Mouse (Mus musculus): ENCODE measurements around the gene Chd2. TPM values are rescaled to one million over a fixed set of nuclear protein-coding genes. Genes with fewer than 3 reads are reported as not detected.
A peak's percentile ranks its signal among the peaks of the same experiment; 100 is the strongest.

Chd2 gene
- total and polyA plus RNA-seq, 2 experiments: 20.1 to 40.0 TPM

- peaks cover 12% of the 10 kb centered on the region for H3K36me3 ChIP-seq (ENCODE audit: control insufficient read depth, insufficient read depth, low read length)
- 6% methylated on average over 2 of the region's 2 CpGs for WGBS
- peak overlapping the region; percentile 78 for H3K9ac ChIP-seq (ENCODE audit: low read depth, low read length)
- DNase-seq (ENCODE audit: extremely low read depth, low read depth, low spot score): peak; percentile 50
- peak overlapping the region; percentile 45 for H3K27ac ChIP-seq (replicated peaks; ENCODE audit: insufficient read depth, low read depth, low read length)
- peaks cover 8% of the 10 kb centered on the region for H3K4me1 ChIP-seq (ENCODE audit: control insufficient read depth, insufficient read depth, low read length)
- no peaks in the 10 kb centered on the region for H3K27me3 ChIP-seq (ENCODE audit: control insufficient read depth, insufficient read depth, low read length)
- H3K4me3 ChIP-seq (ENCODE audit: insufficient read depth, low read depth, low read length): peak overlapping the region; percentile 74
- H3K79me2 ChIP-seq (ENCODE audit: control insufficient read depth, insufficient read depth, low read length): peaks cover 10% of the 10 kb centered on the region; the same call in 1 of the 2 replicates
- TF ChIP-seq CTCF (IDR thresholded peaks at IDR 0.05; ENCODE audit: low read depth, low read length) (no peak), POLR2A (IDR thresholded peaks at IDR 0.05; ENCODE audit: extremely low read depth, insufficient read depth, low read length) (0 out of 2 replicates have a peak, but pooled peaks have one; percentile 12)
Observed at GRCm38 (mm10) chr7:73539116-73539682, 2.4 kb downstream of the Chd2 start.

- H3K9ac ChIP-seq (ENCODE audit: low read depth, low read length): peak overlapping the region; percentile 40; the same call in 1 of the 2 replicates
- H3K4me1 ChIP-seq (ENCODE audit: control insufficient read depth, insufficient read depth, low read length): peaks cover 13% of the 10 kb centered on the region
- peaks cover 17% of the 10 kb centered on the region; the same call in 1 of the 2 replicates for H3K79me2 ChIP-seq (ENCODE audit: control insufficient read depth, insufficient read depth, low read length)
- H3K27ac ChIP-seq (replicated peaks; ENCODE audit: insufficient read depth, low read depth, low read length): peak overlapping the region; percentile 67
- under 1% methylated on average over 4 of the region's 4 CpGs for WGBS
- H3K4me3 ChIP-seq (ENCODE audit: insufficient read depth, low read depth, low read length): peak overlapping the region; percentile 74
- peaks cover 12% of the 10 kb centered on the region for H3K36me3 ChIP-seq (ENCODE audit: control insufficient read depth, insufficient read depth, low read length)
- TF ChIP-seq CTCF (IDR thresholded peaks at IDR 0.05; ENCODE audit: low read depth, low read length): no peak
- no peaks in the 10 kb centered on the region for H3K27me3 ChIP-seq (ENCODE audit: control insufficient read depth, insufficient read depth, low read length)
- DNase-seq (ENCODE audit: extremely low read depth, low read depth, low spot score): no peak
Observed at GRCm38 (mm10) chr7:73538424-73539079, 3.1 kb downstream of the Chd2 start.

GRCm38 (mm10) chr7:73537634-73538423 is 3.8 kb downstream of the Chd2 start:
- under 1% methylated on average over 46 of the region's 46 CpGs for WGBS
- no peaks in the 10 kb centered on the region for H3K27me3 ChIP-seq (ENCODE audit: control insufficient read depth, insufficient read depth, low read length)
- peaks cover 7% of the 10 kb centered on the region for H3K36me3 ChIP-seq (ENCODE audit: control insufficient read depth, insufficient read depth, low read length)
- H3K9ac ChIP-seq (ENCODE audit: low read depth, low read length): peak overlapping the region; percentile 59; the same call in 1 of the 2 replicates
- H3K27ac ChIP-seq (replicated peaks; ENCODE audit: insufficient read depth, low read depth, low read length): peak overlapping the region; percentile 75
- no peak for TF ChIP-seq CTCF (IDR thresholded peaks at IDR 0.05; ENCODE audit: low read depth, low read length)
- TF ChIP-seq POLR2A (IDR thresholded peaks at IDR 0.05; ENCODE audit: extremely low read depth, insufficient read depth, low read length): peak; percentile 90
- H3K79me2 ChIP-seq (ENCODE audit: control insufficient read depth, insufficient read depth, low read length): peaks cover 23% of the 10 kb centered on the region; the same call in 1 of the 2 replicates
- peaks cover 19% of the 10 kb centered on the region for H3K4me1 ChIP-seq (ENCODE audit: control insufficient read depth, insufficient read depth, low read length)
- peak; percentile 97 for DNase-seq (ENCODE audit: extremely low read depth, low read depth, low spot score)
- peak overlapping the region; percentile 36 for H3K4me3 ChIP-seq (ENCODE audit: insufficient read depth, low read depth, low read length)

GRCm38 (mm10) chr7:73537228-73537627 is 4.4 kb downstream of the Chd2 start:
- peaks cover 7% of the 10 kb centered on the region for H3K36me3 ChIP-seq (ENCODE audit: control insufficient read depth, insufficient read depth, low read length)
- H3K4me3 ChIP-seq (ENCODE audit: insufficient read depth, low read depth, low read length): peak overlapping the region; percentile 36
- TF ChIP-seq CTCF (IDR thresholded peaks at IDR 0.05; ENCODE audit: low read depth, low read length) (no peak), POLR2A (IDR thresholded peaks at IDR 0.05; ENCODE audit: extremely low read depth, insufficient read depth, low read length) (no peak)
- DNase-seq (ENCODE audit: extremely low read depth, low read depth, low spot score): no peak
- H3K4me1 ChIP-seq (ENCODE audit: control insufficient read depth, insufficient read depth, low read length): peaks cover 22% of the 10 kb centered on the region
- peak overlapping the region; percentile 59 for H3K9ac ChIP-seq (ENCODE audit: low read depth, low read length)
- 2% methylated on average over 10 of the region's 10 CpGs for WGBS
- H3K27me3 ChIP-seq (ENCODE audit: control insufficient read depth, insufficient read depth, low read length): no peaks in the 10 kb centered on the region
- peak overlapping the region; percentile 75 for H3K27ac ChIP-seq (replicated peaks; ENCODE audit: insufficient read depth, low read depth, low read length)
- H3K79me2 ChIP-seq (ENCODE audit: control insufficient read depth, insufficient read depth, low read length): peaks cover 25% of the 10 kb centered on the region; the same call in 1 of the 2 replicates

- H3K27ac ChIP-seq (replicated peaks; ENCODE audit: insufficient read depth, low read depth, low read length): peak overlapping the region; percentile 98
- peaks cover 7% of the 10 kb centered on the region for H3K36me3 ChIP-seq (ENCODE audit: control insufficient read depth, insufficient read depth, low read length)
- no peak for DNase-seq (ENCODE audit: extremely low read depth, low read depth, low spot score)
- H3K4me3 ChIP-seq (ENCODE audit: insufficient read depth, low read depth, low read length): peak overlapping the region; percentile 36
- H3K4me1 ChIP-seq (ENCODE audit: control insufficient read depth, insufficient read depth, low read length): peaks cover 29% of the 10 kb centered on the region
- no peak for TF ChIP-seq CTCF (IDR thresholded peaks at IDR 0.05; ENCODE audit: low read depth, low read length)
- no peak for TF ChIP-seq POLR2A (IDR thresholded peaks at IDR 0.05; ENCODE audit: extremely low read depth, insufficient read depth, low read length)
- peak overlapping the region; percentile 82 for H3K9ac ChIP-seq (ENCODE audit: low read depth, low read length)
- no peaks in the 10 kb centered on the region for H3K27me3 ChIP-seq (ENCODE audit: control insufficient read depth, insufficient read depth, low read length)
- 15% methylated on average over 2 of the region's 2 CpGs for WGBS
- peaks cover 30% of the 10 kb centered on the region; the same call in 1 of the 2 replicates for H3K79me2 ChIP-seq (ENCODE audit: control insufficient read depth, insufficient read depth, low read length)
Observed at GRCm38 (mm10) chr7:73536579-73536978, 5.1 kb downstream of the Chd2 start.

Measured in liver, adult 2 months (tissue).